Mouse (Mus musculus) liver, embryonic 15.5 days (tissue): Measurements from ENCODE around the gene Irgc1. TPM values are rescaled to one million over a fixed set of nuclear protein-coding genes. Genes with fewer than 3 reads are reported as not detected.

Experiments
- ATAC-seq: fragments of 200-750 bp; cut with Nextera tagmentation; 2 replicates; pipeline ENCODE4 v1.8.0; 2017; ENCODE audit warnings: moderate number of reproducible peaks, mild to moderate bottlenecking, moderate library complexity; ENCODE audit not compliant: insufficient read depth
- H3K27ac ChIP-seq: fragments of 300-500 bp; sonication (generic); replicated peaks from 2 replicates; pipeline ENCODE4 v1.5.1; 2015; ENCODE audit warnings: mild to moderate bottlenecking, inconsistent platforms
- H3K27me3 ChIP-seq: fragments of 300-500 bp; sonication (generic); 2 replicates; pipeline ENCODE4 v1.6.1; 2015; ENCODE audit warnings: mild to moderate bottlenecking, inconsistent platforms
- H3K36me3 ChIP-seq: fragments of 300-500 bp; sonication (generic); replicated peaks from 2 replicates; pipeline ENCODE4 v1.6.1; 2015; ENCODE audit warnings: moderate library complexity, mild to moderate bottlenecking, inconsistent platforms
- H3K4me1 ChIP-seq: fragments of 300-500 bp; sonication (generic); replicated peaks from 2 replicates; pipeline ENCODE4 v1.6.1; 2015; ENCODE audit warnings: inconsistent platforms
- H3K4me2 ChIP-seq: fragments of 300-500 bp; sonication (generic); 2 replicates; pipeline ENCODE4 v1.6.1; 2015; ENCODE audit warnings: moderate library complexity, mild to moderate bottlenecking, inconsistent platforms
- H3K4me3 ChIP-seq: fragments of 300-500 bp; sonication (generic); replicated peaks from 2 replicates; pipeline ENCODE4 v1.5.1; 2015; ENCODE audit warnings: mild to moderate bottlenecking, inconsistent platforms
- H3K9ac ChIP-seq: fragments of 300-500 bp; sonication (generic); 2 replicates; pipeline ENCODE4 v1.6.1; 2015; ENCODE audit warnings: moderate library complexity, mild to moderate bottlenecking, inconsistent platforms
- H3K9me3 ChIP-seq: fragments of 300-500 bp; sonication (generic); replicated peaks from 2 replicates; pipeline ENCODE4 v1.6.1; 2016; ENCODE audit warnings: inconsistent platforms
- WGBS: fragments of 180-500 bp; shearing (Covaris S2); methylation state at CpG from one replicate; pipeline ENCODE4 v1.1.7; 2015; ENCODE audit warnings: mixed read lengths; ENCODE audit not compliant: insufficient replicate concordance; 5-methylcytosine and 5-hydroxymethylcytosine counted together
- polyA plus RNA-seq: library from polyadenylated mRNA; unstranded; fragments of >200 nt; fragmentation: Nextera tagmentation; extraction: Ambion mirVana; gene quantifications from 2 replicates; pipeline ENCODE4 v1.2.1, GENCODE M21; 2015

The Irgc1 gene
- polyA plus RNA-seq, 1 experiment from 2014 or later = 0.18 TPM

GRCm38 (mm10) chr7:24455726-24456125, 3.6 kb upstream of the Irgc1 start:
- no peak overlapping the region for H3K27ac ChIP-seq
- peaks cover 6% of the 10 kb centered on the region; the same call in 1 of the 2 replicates for H3K27me3 ChIP-seq
- peaks cover 13% of the 10 kb centered on the region for H3K4me1 ChIP-seq
- H3K9ac ChIP-seq = no peak overlapping the region
- ATAC-seq = no peak
- no peaks in the 10 kb centered on the region for H3K36me3 ChIP-seq
- no peaks in the 10 kb centered on the region for H3K9me3 ChIP-seq
- no peak overlapping the region for H3K4me2 ChIP-seq
- no peak overlapping the region for H3K4me3 ChIP-seq
- 57% methylated on average over 5 of the region's 5 CpGs for WGBS

- H3K4me2 ChIP-seq = no peak overlapping the region
- WGBS = 37% methylated on average over 2 of the region's 2 CpGs
Measured at GRCm38 (mm10) chr7:24454199-24454598, 2.1 kb upstream of the Irgc1 start.

GRCm38 (mm10) chr7:24450585-24451017, 1.5 kb downstream of the Irgc1 start:
- no peak overlapping the region for H3K4me3 ChIP-seq
- 0 out of 2 replicates have a peak overlapping the region, but pooled peaks have one; percentile 19 for H3K27ac ChIP-seq
- H3K4me2 ChIP-seq = no peak overlapping the region
- H3K36me3 ChIP-seq = no peaks in the 10 kb centered on the region
- 23% methylated on average over 9 of the region's 9 CpGs for WGBS
- H3K9me3 ChIP-seq = no peaks in the 10 kb centered on the region
- no peak overlapping the region for H3K9ac ChIP-seq
- ATAC-seq = peak; percentile 34; the same call in 1 of the 2 replicates
- peaks cover 6% of the 10 kb centered on the region; the same call in 1 of the 2 replicates for H3K27me3 ChIP-seq
- peaks cover 10% of the 10 kb centered on the region for H3K4me1 ChIP-seq

More at GRCm38 (mm10) chr7:24454199-24454598, 2.1 kb upstream of the Irgc1 start:
- no peak overlapping the region for H3K27ac ChIP-seq
- H3K36me3 ChIP-seq = no peaks in the 10 kb centered on the region
- ATAC-seq = no peak
- H3K27me3 ChIP-seq = peaks cover 6% of the 10 kb centered on the region; the same call in 1 of the 2 replicates
- no peak overlapping the region for H3K4me3 ChIP-seq
- H3K9ac ChIP-seq = no peak overlapping the region
- H3K4me1 ChIP-seq = peaks cover 15% of the 10 kb centered on the region
- no peaks in the 10 kb centered on the region for H3K9me3 ChIP-seq

- WGBS = 49% methylated on average over 14 of the region's 14 CpGs
- no peak overlapping the region for H3K4me3 ChIP-seq
- no peak for ATAC-seq
Measured at GRCm38 (mm10) chr7:24448782-24449517, 3.1 kb downstream of the Irgc1 start.

GRCm38 (mm10) chr7:24446697-24447340, 5.3 kb downstream of the Irgc1 start:
- ATAC-seq = no peak
- 54% methylated on average over 7 of the region's 7 CpGs for WGBS
- Histone ChIP-seq H3K9ac (no peak overlapping the region), H3K27me3 (no peaks in the 10 kb centered on the region), H3K36me3 (no peaks in the 10 kb centered on the region), H3K27ac (no peak overlapping the region), H3K4me3 (no peak overlapping the region), H3K9me3 (no peaks in the 10 kb centered on the region), H3K4me2 (no peak overlapping the region), H3K4me1 (peaks cover 13% of the 10 kb centered on the region)

More at GRCm38 (mm10) chr7:24448782-24449517, 3.1 kb downstream of the Irgc1 start:
- Histone ChIP-seq H3K27me3 (peaks cover 6% of the 10 kb centered on the region; the same call in 1 of the 2 replicates), H3K4me2 (no peak overlapping the region), H3K27ac (no peak overlapping the region), H3K9ac (no peak overlapping the region), H3K9me3 (no peaks in the 10 kb centered on the region), H3K36me3 (no peaks in the 10 kb centered on the region), H3K4me1 (peaks cover 10% of the 10 kb centered on the region)

GRCm38 (mm10) chr7:24445266-24445926, 6.7 kb downstream of the Irgc1 start:
- H3K9me3 ChIP-seq = no peaks in the 10 kb centered on the region
- WGBS = 66% methylated on average over 9 of the region's 9 CpGs
- no peak overlapping the region for H3K4me3 ChIP-seq
- H3K27ac ChIP-seq = no peak overlapping the region
- peaks cover 6% of the 10 kb centered on the region for H3K4me1 ChIP-seq
- H3K36me3 ChIP-seq = no peaks in the 10 kb centered on the region
- ATAC-seq = no peak
- no peaks in the 10 kb centered on the region for H3K27me3 ChIP-seq
- no peak overlapping the region for H3K4me2 ChIP-seq
- H3K9ac ChIP-seq = no peak overlapping the region

- 47% methylated on average over 8 of the region's 8 CpGs for WGBS
- no peaks in the 10 kb centered on the region for H3K9me3 ChIP-seq
- ATAC-seq = no peak
- no peaks in the 10 kb centered on the region for H3K27me3 ChIP-seq
- no peak overlapping the region for H3K4me3 ChIP-seq
- H3K9ac ChIP-seq = no peak overlapping the region
- peaks cover 3% of the 10 kb centered on the region; the same call in 1 of the 2 replicates for H3K4me1 ChIP-seq
- H3K36me3 ChIP-seq = no peaks in the 10 kb centered on the region
- H3K27ac ChIP-seq = peak overlapping the region; percentile 31; the same call in 1 of the 2 replicates
- no peak overlapping the region for H3K4me2 ChIP-seq
Measured at GRCm38 (mm10) chr7:24442313-24442712, 9.8 kb downstream of the Irgc1 start.

GRCm38 (mm10) chr7:24441785-24442184, 10.3 kb downstream of the Irgc1 start:
- no peaks in the 10 kb centered on the region for H3K9me3 ChIP-seq
- H3K4me2 ChIP-seq = no peak overlapping the region
- H3K27ac ChIP-seq = 0 out of 2 replicates have a peak overlapping the region, but pooled peaks have one; percentile 33
- H3K4me3 ChIP-seq = no peak overlapping the region
- no peaks in the 10 kb centered on the region for H3K36me3 ChIP-seq
- no peak overlapping the region for H3K9ac ChIP-seq
- no peaks in the 10 kb centered on the region for H3K27me3 ChIP-seq
- peaks cover 3% of the 10 kb centered on the region; the same call in 1 of the 2 replicates for H3K4me1 ChIP-seq
- ATAC-seq = 0 out of 2 replicates have a peak, but pooled peaks have one; percentile 31
- WGBS = 0% methylated on average over 1 of the region's 1 CpGs

- Histone ChIP-seq H3K27ac (no peak overlapping the region), H3K27me3 (no peaks in the 10 kb centered on the region), H3K4me3 (no peak overlapping the region), H3K4me2 (no peak overlapping the region), H3K4me1 (peaks cover 3% of the 10 kb centered on the region; the same call in 1 of the 2 replicates), H3K9me3 (no peaks in the 10 kb centered on the region), H3K36me3 (no peaks in the 10 kb centered on the region), H3K9ac (no peak overlapping the region)
- WGBS = 52% methylated on average over 7 of the region's 7 CpGs
- ATAC-seq = no peak
Measured at GRCm38 (mm10) chr7:24439891-24440290, 12.2 kb downstream of the Irgc1 start.

GRCm38 (mm10) chr7:24439191-24439590, 12.9 kb downstream of the Irgc1 start:
- Histone ChIP-seq H3K4me1 (peaks cover 3% of the 10 kb centered on the region; the same call in 1 of the 2 replicates), H3K27ac (no peak overlapping the region), H3K9ac (no peak overlapping the region), H3K27me3 (no peaks in the 10 kb centered on the region), H3K9me3 (no peaks in the 10 kb centered on the region), H3K4me3 (no peak overlapping the region), H3K36me3 (no peaks in the 10 kb centered on the region), H3K4me2 (no peak overlapping the region)
- 68% methylated on average over 6 of the region's 6 CpGs for WGBS
- ATAC-seq = no peak

- no peak overlapping the region for H3K9ac ChIP-seq
- 53% methylated on average over 10 of the region's 10 CpGs for WGBS
- H3K4me1 ChIP-seq = no peaks in the 10 kb centered on the region
Measured at GRCm38 (mm10) chr7:24437981-24438380, 14.1 kb downstream of the Irgc1 start.

More at GRCm38 (mm10) chr7:24437981-24438380, 14.1 kb downstream of the Irgc1 start:
- no peaks in the 10 kb centered on the region for H3K9me3 ChIP-seq
- peaks cover 5% of the 10 kb centered on the region for H3K27me3 ChIP-seq
- no peak overlapping the region for H3K27ac ChIP-seq
- no peak overlapping the region for H3K4me3 ChIP-seq
- no peak overlapping the region for H3K4me2 ChIP-seq
- ATAC-seq = no peak
- H3K36me3 ChIP-seq = no peaks in the 10 kb centered on the region
